Mouse (Mus musculus): ENCODE measurements around the gene Clasp1. TPM values are rescaled to one million over a fixed set of nuclear protein-coding genes. Genes with fewer than 3 reads are reported as not detected.

Clasp1 gene
- polyA plus RNA-seq, 1 experiment = 14.8 TPM

GRCm38 (mm10) chr1:118485572-118485971, 96.7 kb downstream of the Clasp1 start:
- Histone ChIP-seq H3K27me3 (ENCODE audit: control insufficient read depth, insufficient read depth, low read length) (no peaks in the 10 kb centered on the region), H3K4me1 (ENCODE audit: control insufficient read depth, insufficient read depth, insufficient read length) (no peaks in the 10 kb centered on the region; the same call in 1 of the 2 replicates), H3K36me3 (ENCODE audit: control insufficient read depth, insufficient read depth, low read length) (0 out of 2 replicates have a peak, but pooled peaks cover 3% of the 10 kb centered on the region), H3K4me3 (ENCODE audit: extremely low read depth, insufficient read depth, insufficient read length) (no peak overlapping the region), H3K27ac (ENCODE audit: insufficient read depth, low read length) (no peak overlapping the region)
- 87% methylated on average over 3 of the region's 3 CpGs for WGBS
- TF ChIP-seq CTCF (IDR thresholded peaks at IDR 0.05; ENCODE audit: extremely low read depth, insufficient read depth, insufficient read length, insufficient replicate concordance) = no peak
- TF ChIP-seq POLR2A (IDR thresholded peaks at IDR 0.05; ENCODE audit: low read depth, low read length) = no peak
- DNase-seq (ENCODE audit: low read depth in 1 of 2, low spot score in 2 of 2) = no peak

DNA sequence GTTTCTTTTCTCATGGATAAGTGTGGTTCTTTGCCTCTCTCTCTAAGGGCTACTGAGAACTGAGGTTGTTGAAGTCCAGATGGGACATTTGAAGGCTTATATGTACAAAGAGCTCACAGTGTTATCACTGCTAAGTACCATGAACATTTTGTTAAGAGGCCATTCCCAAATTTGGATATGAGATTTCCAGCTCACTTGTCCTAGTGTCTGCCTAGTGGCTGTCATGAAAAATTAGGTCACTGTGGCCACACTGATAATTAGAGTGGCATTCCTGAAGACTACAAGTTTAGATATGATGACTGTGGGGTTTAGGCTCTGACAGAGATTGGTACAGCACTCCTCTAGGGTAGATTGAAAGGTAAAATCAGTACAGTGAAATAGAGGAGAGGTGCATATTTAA, 97.2 kb downstream of the Clasp1 start:
- Histone ChIP-seq H3K27me3 (ENCODE audit: control insufficient read depth, insufficient read depth, low read length) (no peaks in the 10 kb centered on the region), H3K36me3 (ENCODE audit: control insufficient read depth, insufficient read depth, low read length) (0 out of 2 replicates have a peak, but pooled peaks cover 3% of the 10 kb centered on the region), H3K4me3 (ENCODE audit: extremely low read depth, insufficient read depth, insufficient read length) (no peak overlapping the region), H3K4me1 (ENCODE audit: control insufficient read depth, insufficient read depth, insufficient read length) (no peaks in the 10 kb centered on the region; the same call in 1 of the 2 replicates), H3K27ac (ENCODE audit: insufficient read depth, low read length) (no peak overlapping the region)
- no peak for DNase-seq (ENCODE audit: low read depth in 1 of 2, low spot score in 2 of 2)
- no peak for TF ChIP-seq POLR2A (IDR thresholded peaks at IDR 0.05; ENCODE audit: low read depth, low read length)
- TF ChIP-seq CTCF (IDR thresholded peaks at IDR 0.05; ENCODE audit: extremely low read depth, insufficient read depth, insufficient read length, insufficient replicate concordance) = no peak

- Histone ChIP-seq H3K27ac (ENCODE audit: insufficient read depth, low read length) (no peak overlapping the region), H3K27me3 (ENCODE audit: control insufficient read depth, insufficient read depth, low read length) (no peaks in the 10 kb centered on the region), H3K4me3 (ENCODE audit: extremely low read depth, insufficient read depth, insufficient read length) (no peak overlapping the region), H3K36me3 (ENCODE audit: control insufficient read depth, insufficient read depth, low read length) (peaks cover 4% of the 10 kb centered on the region), H3K4me1 (ENCODE audit: control insufficient read depth, insufficient read depth, insufficient read length) (no peaks in the 10 kb centered on the region)
- 88% methylated on average over 3 of the region's 3 CpGs for WGBS
- DNase-seq (ENCODE audit: low read depth in 1 of 2, low spot score in 2 of 2) = no peak
- TF ChIP-seq CTCF (IDR thresholded peaks at IDR 0.05; ENCODE audit: extremely low read depth, insufficient read depth, insufficient read length, insufficient replicate concordance) = no peak
- TF ChIP-seq POLR2A (IDR thresholded peaks at IDR 0.05; ENCODE audit: low read depth, low read length) = no peak
Measured at GRCm38 (mm10) chr1:118492811-118493210, 104.0 kb downstream of the Clasp1 start.

DNA sequence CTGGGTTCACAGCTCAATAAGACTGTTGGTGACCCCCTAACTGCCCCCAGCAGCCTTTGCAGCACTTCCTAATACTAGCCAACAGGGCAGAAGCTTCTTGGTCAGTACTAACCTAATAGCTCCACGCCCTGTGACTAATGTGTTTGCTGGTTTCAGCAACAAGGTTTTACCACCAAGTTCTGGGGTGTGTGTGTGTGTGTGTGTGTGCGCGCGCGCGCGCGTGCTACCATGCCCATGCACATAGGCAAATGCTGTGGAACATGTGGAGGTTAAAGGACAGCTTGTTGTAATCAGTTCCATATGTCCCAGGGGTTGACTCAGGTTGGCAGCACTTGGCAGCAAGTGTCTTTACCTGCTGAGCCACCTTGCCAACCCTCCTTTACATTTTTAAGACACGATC, 105.7 kb downstream of the Clasp1 start:
- Histone ChIP-seq H3K27me3 (ENCODE audit: control insufficient read depth, insufficient read depth, low read length) (no peaks in the 10 kb centered on the region), H3K27ac (ENCODE audit: insufficient read depth, low read length) (no peak overlapping the region), H3K4me1 (ENCODE audit: control insufficient read depth, insufficient read depth, insufficient read length) (no peaks in the 10 kb centered on the region), H3K4me3 (ENCODE audit: extremely low read depth, insufficient read depth, insufficient read length) (no peak overlapping the region), H3K36me3 (ENCODE audit: control insufficient read depth, insufficient read depth, low read length) (peaks cover 10% of the 10 kb centered on the region)
- DNase-seq (ENCODE audit: low read depth in 1 of 2, low spot score in 2 of 2) = no peak
- 97% methylated on average over 9 of the region's 9 CpGs for WGBS
- TF ChIP-seq CTCF (IDR thresholded peaks at IDR 0.05; ENCODE audit: extremely low read depth, insufficient read depth, insufficient read length, insufficient replicate concordance) (no peak), POLR2A (IDR thresholded peaks at IDR 0.05; ENCODE audit: low read depth, low read length) (no peak)

GRCm38 (mm10) chr1:118498311-118498710, 109.5 kb downstream of the Clasp1 start:
- Histone ChIP-seq H3K4me3 (ENCODE audit: extremely low read depth, insufficient read depth, insufficient read length) (no peak overlapping the region), H3K27ac (ENCODE audit: insufficient read depth, low read length) (no peak overlapping the region), H3K27me3 (ENCODE audit: control insufficient read depth, insufficient read depth, low read length) (no peaks in the 10 kb centered on the region), H3K36me3 (ENCODE audit: control insufficient read depth, insufficient read depth, low read length) (peaks cover 33% of the 10 kb centered on the region), H3K4me1 (ENCODE audit: control insufficient read depth, insufficient read depth, insufficient read length) (no peaks in the 10 kb centered on the region)
- peak; percentile 50 to 74 for DNase-seq (ENCODE audit: low read depth in 1 of 2, low spot score in 2 of 2)
- 80% methylated on average over 5 of the region's 5 CpGs for WGBS
- no peak for TF ChIP-seq POLR2A (IDR thresholded peaks at IDR 0.05; ENCODE audit: low read depth, low read length)
- TF ChIP-seq CTCF (IDR thresholded peaks at IDR 0.05; ENCODE audit: extremely low read depth, insufficient read depth, insufficient read length, insufficient replicate concordance) = peak; percentile 68; the same call in 1 of the 2 replicates

GRCm38 (mm10) chr1:118500606-118501005, 111.7 kb downstream of the Clasp1 start:
- no peak overlapping the region for H3K27ac ChIP-seq (ENCODE audit: insufficient read depth, low read length)
- peaks cover 43% of the 10 kb centered on the region for H3K36me3 ChIP-seq (ENCODE audit: control insufficient read depth, insufficient read depth, low read length)
- no peaks in the 10 kb centered on the region for H3K4me1 ChIP-seq (ENCODE audit: control insufficient read depth, insufficient read depth, insufficient read length)
- no peak for DNase-seq (ENCODE audit: low read depth in 1 of 2, low spot score in 2 of 2)
- no peak overlapping the region for H3K4me3 ChIP-seq (ENCODE audit: extremely low read depth, insufficient read depth, insufficient read length)
- H3K27me3 ChIP-seq (ENCODE audit: control insufficient read depth, insufficient read depth, low read length) = no peaks in the 10 kb centered on the region
- WGBS = 96% methylated on average over 11 of the region's 11 CpGs
- TF ChIP-seq POLR2A (IDR thresholded peaks at IDR 0.05; ENCODE audit: low read depth, low read length) (no peak), CTCF (IDR thresholded peaks at IDR 0.05; ENCODE audit: extremely low read depth, insufficient read depth, insufficient read length, insufficient replicate concordance) (no peak)

- Histone ChIP-seq H3K36me3 (ENCODE audit: control insufficient read depth, insufficient read depth, low read length) (peaks cover 49% of the 10 kb centered on the region), H3K27me3 (ENCODE audit: control insufficient read depth, insufficient read depth, low read length) (no peaks in the 10 kb centered on the region), H3K4me1 (ENCODE audit: control insufficient read depth, insufficient read depth, insufficient read length) (no peaks in the 10 kb centered on the region), H3K27ac (ENCODE audit: insufficient read depth, low read length) (no peak overlapping the region), H3K4me3 (ENCODE audit: extremely low read depth, insufficient read depth, insufficient read length) (no peak overlapping the region)
- 94% methylated on average over 2 of the region's 2 CpGs for WGBS
- DNase-seq (ENCODE audit: low read depth in 1 of 2, low spot score in 2 of 2) = no peak
- TF ChIP-seq CTCF (IDR thresholded peaks at IDR 0.05; ENCODE audit: extremely low read depth, insufficient read depth, insufficient read length, insufficient replicate concordance) (no peak), POLR2A (IDR thresholded peaks at IDR 0.05; ENCODE audit: low read depth, low read length) (no peak)
Measured at GRCm38 (mm10) chr1:118501691-118502090, 112.8 kb downstream of the Clasp1 start.

All from spleen, adult 2 months (tissue).